In the genomic region with DNA sequence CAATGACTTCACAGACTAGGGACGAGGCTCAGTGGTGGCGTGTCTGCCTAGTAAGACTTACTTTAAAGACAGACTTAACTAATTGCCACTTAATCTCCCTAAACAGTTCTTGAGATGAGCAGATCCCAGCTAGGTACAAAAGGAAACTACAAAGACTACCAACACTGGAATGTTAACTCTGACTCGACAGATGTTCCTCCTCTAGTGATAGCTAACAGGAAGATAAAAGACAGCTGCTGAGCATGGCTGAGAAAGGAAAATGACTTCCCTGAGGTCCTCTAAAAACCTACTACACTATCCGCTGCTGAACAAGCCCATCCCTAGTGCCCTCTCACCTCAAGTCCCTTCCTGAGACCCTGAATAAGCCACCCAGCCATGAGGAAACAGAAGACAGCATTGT, we compare ENCODE assay signal across 17 mouse cellular contexts. TPM values are rescaled to one million over a fixed set of nuclear protein-coding genes. Genes with fewer than 3 reads are reported as not detected.
DNase-seq lines count a peak whose midpoint lies in the region; ATAC-seq lines count a peak whose summit lies in the region.
"Had no signal": no experiment of that assay in that cellular context is flagged by ENCODE, and none has a peak within 500 bp of the region (broad histone marks: within the 10 kb centered on the region; RNA-seq: fewer than 3 reads in every experiment).

No protein-coding gene starts in this region.

- H3K4me1 ChIP-seq in kidney, embryonic 14.5 days (ENCODE audit: control insufficient read depth, insufficient read depth, low read length), result peaks cover 51% of the 10 kb centered on the region
- H3K4me1 ChIP-seq in lung, embryonic 16.5 days (replicated peaks; ENCODE audit: control insufficient read depth, insufficient read depth, low read length), result peaks cover 41% of the 10 kb centered on the region
- peaks cover 28% of the 10 kb centered on the region for H3K4me1 ChIP-seq in intestine, embryonic 15.5 days (replicated peaks)
- H3K4me1 ChIP-seq in neural tube, embryonic 13.5 days (replicated peaks), result peaks cover 59% of the 10 kb centered on the region

- H3K9me3 ChIP-seq in kidney, embryonic 14.5 days (ENCODE audit: control insufficient read depth, low read length), result no peaks in the 10 kb centered on the region
- no peaks in the 10 kb centered on the region for H3K9me3 ChIP-seq in lung, embryonic 16.5 days (ENCODE audit: control insufficient read depth, low read length)
- no peaks in the 10 kb centered on the region for H3K9me3 ChIP-seq in intestine, embryonic 15.5 days
- no peaks in the 10 kb centered on the region for H3K9me3 ChIP-seq in neural tube, embryonic 13.5 days
- H3K9me3 ChIP-seq: embryonic facial prominence, embryonic 15.5 days; forebrain, embryonic 13.5 days; midbrain, embryonic 12.5 days had no signal

- H3K36me3 ChIP-seq in kidney, embryonic 14.5 days (ENCODE audit: control insufficient read depth, insufficient read depth, low read length), result peaks cover 17% of the 10 kb centered on the region; the same call in 1 of the 2 replicates
- peaks cover 7% of the 10 kb centered on the region; the same call in 1 of the 2 replicates for H3K36me3 ChIP-seq in lung, embryonic 16.5 days (ENCODE audit: control insufficient read depth, insufficient read depth, low read length)
- no peaks in the 10 kb centered on the region for H3K36me3 ChIP-seq in intestine, embryonic 15.5 days
- peaks cover 19% of the 10 kb centered on the region for H3K36me3 ChIP-seq in neural tube, embryonic 13.5 days

- WGBS in kidney, embryonic 14.5 days, result 25% methylated on average over 4 of the region's 4 CpGs
- WGBS in lung, embryonic 16.5 days, result 42% methylated on average over 4 of the region's 4 CpGs
- WGBS in intestine, embryonic 15.5 days, result 40% methylated on average over 4 of the region's 4 CpGs
- 34% methylated on average over 4 of the region's 4 CpGs for WGBS in neural tube, embryonic 13.5 days

- H3K27me3 ChIP-seq in kidney, embryonic 14.5 days (ENCODE audit: control insufficient read depth, insufficient read depth, low read length), result no peaks in the 10 kb centered on the region
- no peaks in the 10 kb centered on the region for H3K27me3 ChIP-seq in lung, embryonic 16.5 days (ENCODE audit: control insufficient read depth, insufficient read depth, low read depth, low read length)
- H3K27me3 ChIP-seq in intestine, embryonic 15.5 days (replicated peaks), result no peaks in the 10 kb centered on the region
- H3K27me3 ChIP-seq in neural tube, embryonic 13.5 days, result no peaks in the 10 kb centered on the region
- H3K27me3 ChIP-seq: embryonic facial prominence, embryonic 15.5 days; forebrain, embryonic 13.5 days; midbrain, embryonic 12.5 days had no signal

- ATAC-seq in kidney, embryonic 14.5 days (ENCODE audit: low FRiP score, low TSS enrichment), result no peak
- no peak for ATAC-seq in lung, embryonic 16.5 days (ENCODE audit: low read depth)
- no peak for ATAC-seq in intestine, embryonic 15.5 days
- no peak for ATAC-seq in neural tube, embryonic 13.5 days (ENCODE audit: low read depth)
- no peak for ATAC-seq in cerebellum, adult (ENCODE audit: insufficient number of reproducible peaks, low FRiP score, low TSS enrichment)
- ATAC-seq: forebrain, embryonic 13.5 days had no signal

- H3K4me2 ChIP-seq in kidney, embryonic 14.5 days (replicated peaks; ENCODE audit: low read depth, low read length), result peak overlapping the region; percentile 31
- H3K4me2 ChIP-seq in lung, embryonic 16.5 days (ENCODE audit: low read depth, low read length), result peak overlapping the region; percentile 15
- H3K4me2 ChIP-seq in intestine, embryonic 15.5 days (replicated peaks), result peak overlapping the region; percentile 15
- peak overlapping the region; percentile 22; the same call in 1 of the 2 replicates for H3K4me2 ChIP-seq in neural tube, embryonic 13.5 days
- H3K4me2 ChIP-seq: embryonic facial prominence, embryonic 15.5 days; forebrain, embryonic 13.5 days; midbrain, embryonic 12.5 days had no signal

- peak overlapping the region; percentile 88; the same call in 1 of the 2 replicates for H3K27ac ChIP-seq in kidney, embryonic 14.5 days (ENCODE audit: low read depth, low read length)
- peak overlapping the region; percentile 43 for H3K27ac ChIP-seq in lung, embryonic 16.5 days (ENCODE audit: low read length)
- H3K27ac ChIP-seq in intestine, embryonic 15.5 days, result 0 out of 2 replicates have a peak overlapping the region, but pooled peaks have one; percentile 24
- no peak overlapping the region for H3K27ac ChIP-seq in neural tube, embryonic 13.5 days (replicated peaks)
- H3K27ac ChIP-seq: embryonic facial prominence, embryonic 15.5 days; forebrain, embryonic 13.5 days; midbrain, embryonic 12.5 days had no signal

- no peak for DNase-seq in kidney, adult 11 months
- no peak for DNase-seq in lung, postnatal 36 days
- DNase-seq: cerebellum, adult 9-10 months; gastrocnemius, postnatal 25 days; liver; lung, postnatal 14 days; right cerebral cortex, adult 18-20 months; spleen, adult 18-20 months; thymus, postnatal 36 days had no signal

- no peak overlapping the region for H3K4me3 ChIP-seq in kidney, embryonic 14.5 days (ENCODE audit: low read length)
- H3K4me3 ChIP-seq in lung, embryonic 16.5 days (ENCODE audit: low read length), result no peak overlapping the region
- H3K4me3 ChIP-seq in intestine, embryonic 15.5 days (replicated peaks), result no peak overlapping the region
- H3K4me3 ChIP-seq in neural tube, embryonic 13.5 days, result no peak overlapping the region
- H3K4me3 ChIP-seq: embryonic facial prominence, embryonic 15.5 days; forebrain, embryonic 13.5 days; midbrain, embryonic 12.5 days had no signal

- H3K9ac ChIP-seq in kidney, embryonic 14.5 days (ENCODE audit: low read depth, low read length), result no peak overlapping the region
- H3K9ac ChIP-seq in lung, embryonic 16.5 days (ENCODE audit: low read length), result no peak overlapping the region
- no peak overlapping the region for H3K9ac ChIP-seq in intestine, embryonic 15.5 days
- peak overlapping the region; percentile 52 for H3K9ac ChIP-seq in neural tube, embryonic 13.5 days
- H3K9ac ChIP-seq: embryonic facial prominence, embryonic 15.5 days; forebrain, embryonic 13.5 days; midbrain, embryonic 12.5 days had no signal

RNA-seq across cellular contexts. Expression of a gene that starts 3.8 kb away (rescaled TPM):
- polyA plus RNA-seq in kidney, embryonic 14.5 days (2014; fragmentation: Nextera tagmentation; extraction: Ambion mirVana), result 431 and 487 TPM in 2 replicates
- polyA plus RNA-seq in lung, embryonic 16.5 days (2015; fragmentation: Nextera tagmentation; extraction: Ambion mirVana), result 430 and 439 TPM in 2 replicates
- polyA plus RNA-seq in intestine, embryonic 15.5 days (2015; fragmentation: Nextera tagmentation; extraction: Ambion mirVana), result 450 and 484 TPM in 2 replicates
- 416 and 437 TPM in 2 replicates for polyA plus RNA-seq in neural tube, embryonic 13.5 days (2015; fragmentation: Nextera tagmentation; extraction: Ambion mirVana)

RNA-seq across cellular contexts. Expression of a gene that starts 3.9 kb away (rescaled TPM):
- polyA plus RNA-seq in kidney, embryonic 14.5 days (2014; fragmentation: Nextera tagmentation; extraction: Ambion mirVana), result 50.3 and 62.5 TPM in 2 replicates
- polyA plus RNA-seq in lung, embryonic 16.5 days (2015; fragmentation: Nextera tagmentation; extraction: Ambion mirVana), result 61.5 and 67.0 TPM in 2 replicates
- polyA plus RNA-seq in intestine, embryonic 15.5 days (2015; fragmentation: Nextera tagmentation; extraction: Ambion mirVana), result 41.6 and 42.6 TPM in 2 replicates
- 60.4 and 72.4 TPM in 2 replicates for polyA plus RNA-seq in neural tube, embryonic 13.5 days (2015; fragmentation: Nextera tagmentation; extraction: Ambion mirVana)

RNA-seq across cellular contexts. Expression of a gene that starts 34.6 kb away (rescaled TPM):
- not detected in 2 replicates for polyA plus RNA-seq in kidney, embryonic 14.5 days (2014; fragmentation: Nextera tagmentation; extraction: Ambion mirVana)
- polyA plus RNA-seq in lung, embryonic 16.5 days (2015; fragmentation: Nextera tagmentation; extraction: Ambion mirVana), result not detected in 2 replicates
- polyA plus RNA-seq in intestine, embryonic 15.5 days (2015; fragmentation: Nextera tagmentation; extraction: Ambion mirVana), result not detected in 2 replicates
- not detected in 2 replicates for polyA plus RNA-seq in neural tube, embryonic 13.5 days (2015; fragmentation: Nextera tagmentation; extraction: Ambion mirVana)
- polyA plus RNA-seq: forebrain, embryonic 13.5 days; midbrain, embryonic 12.5 days had no signal
